Mouse (Mus musculus): Measurements from ENCODE around the gene Eva1c. TPM values are rescaled to one million over a fixed set of nuclear protein-coding genes. Genes with fewer than 3 reads are reported as not detected.
A peak's percentile ranks its signal among the peaks of the same experiment; 100 is the strongest.

The Eva1c gene
- polyA plus RNA-seq, 1 experiment from 2014 or later: 0.70 TPM

- no peak overlapping the region for H3K27ac ChIP-seq
- no peak overlapping the region for H3K9ac ChIP-seq
- H3K27me3 ChIP-seq (replicated peaks): no peaks in the 10 kb centered on the region
- no peak overlapping the region for H3K4me2 ChIP-seq (replicated peaks)
- no peaks in the 10 kb centered on the region for H3K9me3 ChIP-seq
- no peaks in the 10 kb centered on the region for H3K4me1 ChIP-seq (replicated peaks)
- no peak overlapping the region for H3K4me3 ChIP-seq (replicated peaks)
- no peak for ATAC-seq
- 42% methylated on average over 5 of the region's 5 CpGs for WGBS
- no peaks in the 10 kb centered on the region for H3K36me3 ChIP-seq
These were observed 76.8 kb downstream of the Eva1c start for GRCm38 (mm10) chr16:90903300-90903699.

GRCm38 (mm10) chr16:90907250-90907649 lies 80.7 kb downstream of the Eva1c start:
- H3K4me1 ChIP-seq (replicated peaks): no peaks in the 10 kb centered on the region
- no peaks in the 10 kb centered on the region for H3K27me3 ChIP-seq (replicated peaks)
- no peak overlapping the region for H3K9ac ChIP-seq
- no peak for ATAC-seq
- WGBS: 64% methylated on average over 7 of the region's 7 CpGs
- no peak overlapping the region for H3K4me3 ChIP-seq (replicated peaks)
- no peak overlapping the region for H3K27ac ChIP-seq
- no peaks in the 10 kb centered on the region for H3K9me3 ChIP-seq
- H3K4me2 ChIP-seq (replicated peaks): no peak overlapping the region
- no peaks in the 10 kb centered on the region for H3K36me3 ChIP-seq

DNA sequence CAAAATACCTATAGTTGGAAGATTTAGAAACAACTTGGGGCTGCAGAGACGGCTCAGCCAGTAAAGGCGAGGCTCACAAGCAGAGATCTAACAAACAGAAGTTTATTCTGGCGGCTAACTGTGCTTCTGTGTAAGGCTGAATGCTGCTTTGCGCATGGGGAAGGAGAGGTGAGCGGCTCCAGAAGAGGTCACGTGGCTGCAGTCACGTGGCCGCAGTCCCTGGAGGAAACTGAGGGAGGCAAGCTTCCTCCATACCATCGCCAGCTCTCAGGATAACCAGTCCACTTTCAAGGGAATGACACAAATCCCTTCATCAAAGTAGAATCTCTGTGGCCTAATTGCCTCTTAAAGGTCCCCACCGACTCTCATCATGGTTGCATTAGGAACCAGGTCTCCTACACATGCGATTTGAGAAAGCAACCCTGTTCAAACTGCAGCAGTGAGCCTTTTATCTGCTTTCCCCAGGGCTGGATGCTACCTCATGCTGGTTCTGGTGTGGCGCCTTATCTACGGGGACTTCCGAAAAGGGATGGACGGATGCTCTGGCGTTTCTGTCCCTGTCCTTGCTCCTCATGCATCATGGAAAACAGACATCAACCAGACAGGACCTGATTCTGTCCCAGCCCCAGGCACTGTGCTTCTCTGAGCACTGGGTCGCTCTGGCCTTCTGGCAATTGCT lies 84.5 kb downstream of the Eva1c start:
- no peak overlapping the region for H3K27ac ChIP-seq
- 80% methylated on average over 17 of the region's 17 CpGs for WGBS
- no peaks in the 10 kb centered on the region for H3K36me3 ChIP-seq
- H3K4me3 ChIP-seq (replicated peaks): no peak overlapping the region
- H3K4me2 ChIP-seq (replicated peaks): no peak overlapping the region
- ATAC-seq: no peak
- H3K4me1 ChIP-seq (replicated peaks): no peaks in the 10 kb centered on the region
- H3K27me3 ChIP-seq (replicated peaks): no peaks in the 10 kb centered on the region
- no peaks in the 10 kb centered on the region for H3K9me3 ChIP-seq
- no peak overlapping the region for H3K9ac ChIP-seq

DNA sequence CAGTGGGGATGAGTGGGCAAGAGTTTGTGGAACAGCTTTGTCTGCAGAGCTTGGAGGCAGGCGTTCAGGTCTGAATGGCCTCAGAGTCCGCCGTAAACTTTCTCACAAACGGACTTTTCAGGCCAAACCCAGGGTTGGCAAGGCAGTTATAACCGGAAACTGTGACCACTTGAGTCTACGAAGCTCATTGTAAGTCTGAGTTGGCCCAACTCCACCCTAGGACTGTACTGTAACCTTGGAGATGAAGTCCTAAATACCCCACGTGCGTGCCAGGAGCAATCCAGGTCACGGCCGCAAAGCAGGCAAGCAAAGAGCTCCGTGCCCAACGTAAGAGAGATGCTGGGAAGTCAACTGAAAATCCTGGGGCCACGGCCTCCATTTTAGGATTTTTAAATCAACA lies 85.2 kb downstream of the Eva1c start:
- H3K4me2 ChIP-seq (replicated peaks): no peak overlapping the region
- no peak overlapping the region for H3K27ac ChIP-seq
- WGBS: 88% methylated on average over 13 of the region's 13 CpGs
- no peak for ATAC-seq
- H3K9me3 ChIP-seq: no peaks in the 10 kb centered on the region
- H3K27me3 ChIP-seq (replicated peaks): no peaks in the 10 kb centered on the region
- H3K9ac ChIP-seq: no peak overlapping the region
- H3K4me3 ChIP-seq (replicated peaks): no peak overlapping the region
- H3K4me1 ChIP-seq (replicated peaks): no peaks in the 10 kb centered on the region
- no peaks in the 10 kb centered on the region for H3K36me3 ChIP-seq

DNA sequence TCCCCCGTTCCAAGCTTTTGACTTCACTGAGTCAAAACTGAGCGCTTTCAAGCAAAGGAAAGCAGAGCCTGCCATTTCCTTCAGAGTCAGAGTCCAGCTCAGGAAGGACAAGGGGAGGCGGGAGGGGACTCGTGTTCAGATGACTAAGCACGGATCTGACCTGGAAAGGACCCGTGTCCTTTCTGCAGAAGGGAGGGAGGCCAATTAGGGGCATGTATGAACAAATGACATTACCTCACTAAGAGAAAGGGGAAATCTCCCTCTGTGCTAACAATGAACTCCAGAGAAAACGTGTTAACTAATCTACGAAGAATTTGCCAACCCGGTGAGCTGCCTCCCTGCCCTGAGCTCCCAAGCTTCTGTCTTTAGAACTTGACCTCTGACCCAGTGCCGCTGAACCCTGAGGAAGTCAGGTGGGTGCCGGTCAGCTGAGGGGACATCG lies 89.5 kb downstream of the Eva1c start:
- Histone ChIP-seq H3K36me3 (no peaks in the 10 kb centered on the region), H3K9ac (no peak overlapping the region), H3K4me1 (replicated peaks) (no peaks in the 10 kb centered on the region), H3K4me2 (replicated peaks) (peak overlapping the region; percentile 11), H3K27ac (no peak overlapping the region), H3K27me3 (replicated peaks) (no peaks in the 10 kb centered on the region), H3K9me3 (no peaks in the 10 kb centered on the region), H3K4me3 (replicated peaks) (no peak overlapping the region)
- 34% methylated on average over 12 of the region's 12 CpGs for WGBS
- ATAC-seq: peak; percentile 71

- no peaks in the 10 kb centered on the region for H3K4me1 ChIP-seq (replicated peaks)
- no peaks in the 10 kb centered on the region for H3K9me3 ChIP-seq
- H3K9ac ChIP-seq: no peak overlapping the region
- no peak overlapping the region for H3K27ac ChIP-seq
- H3K27me3 ChIP-seq (replicated peaks): no peaks in the 10 kb centered on the region
- 84% methylated on average over 8 of the region's 8 CpGs for WGBS
- no peak for ATAC-seq
- H3K4me3 ChIP-seq (replicated peaks): no peak overlapping the region
- no peak overlapping the region for H3K4me2 ChIP-seq (replicated peaks)
- H3K36me3 ChIP-seq: no peaks in the 10 kb centered on the region
These were observed 90.6 kb downstream of the Eva1c start for GRCm38 (mm10) chr16:90917156-90917555.

GRCm38 (mm10) chr16:90921471-90922159 lies 95.1 kb downstream of the Eva1c start:
- 47% methylated on average over 10 of the region's 10 CpGs for WGBS
- no peaks in the 10 kb centered on the region for H3K27me3 ChIP-seq (replicated peaks)
- ATAC-seq: no peak

DNA sequence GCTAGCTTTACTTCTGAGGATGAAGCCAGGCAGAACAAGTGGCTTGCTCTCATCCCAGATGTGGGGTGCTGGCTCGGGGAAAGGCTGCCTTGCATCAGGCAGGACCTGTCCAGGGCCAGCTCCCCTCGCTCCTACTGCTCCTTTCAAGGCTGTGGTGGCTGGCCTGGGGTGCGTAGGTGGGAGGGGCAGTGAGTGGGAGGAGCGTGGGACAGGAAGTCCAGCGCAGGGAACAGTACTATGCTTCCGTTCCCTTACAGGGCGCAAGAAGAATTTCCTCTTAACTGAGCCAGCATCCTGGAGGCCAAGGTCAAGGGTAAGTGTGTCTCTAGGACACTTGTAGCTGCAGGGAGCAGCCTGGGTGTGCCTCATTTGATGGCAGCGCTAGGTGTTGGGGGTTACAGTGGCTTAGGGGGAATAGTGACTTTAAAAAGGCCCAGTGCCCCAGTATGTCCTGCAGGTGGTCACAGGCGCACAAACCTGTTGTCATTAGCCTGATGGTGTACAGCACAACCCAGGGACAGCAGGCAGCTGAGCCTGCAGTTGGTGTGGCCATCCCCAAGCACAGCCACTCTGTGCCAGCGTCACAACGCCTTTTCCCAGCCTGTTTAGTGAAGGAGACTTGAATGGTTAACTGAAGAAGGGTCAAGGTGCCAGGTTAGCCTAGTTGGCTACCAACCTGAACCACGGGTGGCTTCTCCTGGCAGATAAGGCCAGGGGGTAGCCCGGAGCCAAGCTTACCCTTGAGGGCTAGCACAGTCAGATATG lies 98.3 kb downstream of the Eva1c start:
- Histone ChIP-seq H3K9me3 (no peaks in the 10 kb centered on the region), H3K4me2 (replicated peaks) (no peak overlapping the region), H3K4me3 (replicated peaks) (no peak overlapping the region), H3K4me1 (replicated peaks) (no peaks in the 10 kb centered on the region), H3K27ac (no peak overlapping the region), H3K36me3 (no peaks in the 10 kb centered on the region; the same call in 1 of the 2 replicates), H3K27me3 (replicated peaks) (no peaks in the 10 kb centered on the region), H3K9ac (no peak overlapping the region)
- ATAC-seq: peak; percentile 40
- WGBS: 82% methylated on average over 13 of the region's 13 CpGs

More at GRCm38 (mm10) chr16:90921471-90922159, 95.1 kb downstream of the Eva1c start:
- H3K4me1 ChIP-seq (replicated peaks): no peaks in the 10 kb centered on the region
- H3K27ac ChIP-seq: no peak overlapping the region
- H3K36me3 ChIP-seq: no peaks in the 10 kb centered on the region
- no peak overlapping the region for H3K9ac ChIP-seq
- no peak overlapping the region for H3K4me3 ChIP-seq (replicated peaks)
- no peaks in the 10 kb centered on the region for H3K9me3 ChIP-seq
- no peak overlapping the region for H3K4me2 ChIP-seq (replicated peaks)

GRCm38 (mm10) chr16:90925461-90925860 lies 98.9 kb downstream of the Eva1c start:
- 29% methylated on average over 5 of the region's 5 CpGs for WGBS
- no peaks in the 10 kb centered on the region; the same call in 1 of the 2 replicates for H3K36me3 ChIP-seq
- no peaks in the 10 kb centered on the region for H3K27me3 ChIP-seq (replicated peaks)
- H3K9me3 ChIP-seq: no peaks in the 10 kb centered on the region
- H3K27ac ChIP-seq: no peak overlapping the region
- peak; percentile 76 for ATAC-seq
- no peak overlapping the region for H3K9ac ChIP-seq
- no peaks in the 10 kb centered on the region for H3K4me1 ChIP-seq (replicated peaks)
- H3K4me3 ChIP-seq (replicated peaks): no peak overlapping the region
- H3K4me2 ChIP-seq (replicated peaks): no peak overlapping the region

DNA sequence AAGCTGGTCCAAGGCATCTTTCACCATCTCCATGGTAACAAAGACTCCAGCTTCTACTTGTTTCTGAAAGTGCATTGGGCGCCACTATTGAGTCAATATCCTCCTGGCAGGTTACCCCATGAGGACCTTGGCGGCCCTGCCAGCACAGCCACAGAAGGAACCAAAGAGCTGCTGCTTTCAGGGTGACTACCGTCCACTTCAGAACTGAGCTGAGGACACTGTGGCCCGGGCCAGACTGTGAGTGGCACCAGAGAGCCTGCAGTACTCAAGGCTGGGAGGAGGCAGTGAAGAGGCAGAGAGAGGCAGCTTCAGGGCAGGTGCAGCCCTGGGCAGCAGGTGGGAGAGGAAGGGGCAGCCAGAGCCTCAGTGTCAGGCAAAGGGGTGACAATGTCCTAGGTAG lies 100.9 kb downstream of the Eva1c start:
- Histone ChIP-seq H3K4me3 (replicated peaks) (no peak overlapping the region), H3K4me2 (replicated peaks) (no peak overlapping the region), H3K9ac (no peak overlapping the region), H3K4me1 (replicated peaks) (no peaks in the 10 kb centered on the region), H3K9me3 (no peaks in the 10 kb centered on the region), H3K27ac (no peak overlapping the region), H3K27me3 (replicated peaks) (no peaks in the 10 kb centered on the region), H3K36me3 (no peaks in the 10 kb centered on the region; the same call in 1 of the 2 replicates)
- 87% methylated on average over 4 of the region's 4 CpGs for WGBS
- ATAC-seq: no peak

DNA sequence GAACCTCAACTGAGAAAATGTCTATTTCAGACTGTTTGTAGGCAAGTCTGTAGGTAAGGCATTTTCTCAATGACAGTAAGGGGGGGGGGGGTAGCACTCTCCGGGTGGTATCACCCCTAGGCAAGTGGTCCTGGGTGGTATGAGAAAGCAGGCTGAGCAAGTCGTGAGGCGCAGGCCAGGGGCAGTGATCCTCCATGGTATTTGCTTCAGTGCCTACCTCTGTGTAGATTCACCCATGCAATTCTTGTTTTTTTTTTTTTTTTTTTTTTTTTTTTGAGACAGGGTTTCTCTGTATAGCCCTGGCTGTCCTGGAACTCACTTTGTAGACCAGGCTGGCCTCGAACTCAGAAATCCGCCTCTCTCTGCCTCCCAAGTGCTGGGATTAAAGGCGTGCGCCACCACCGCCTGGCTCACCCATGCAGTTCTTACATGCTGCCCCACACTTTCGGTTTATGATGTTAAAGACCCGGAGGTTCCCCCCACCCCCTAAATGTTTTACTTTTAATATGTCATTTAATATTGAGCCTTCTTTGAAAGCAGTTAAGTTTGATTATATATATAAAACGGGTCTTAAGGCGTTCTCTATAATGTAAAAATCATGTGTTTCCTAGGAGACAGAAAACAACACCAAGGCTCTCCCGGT lies 107.1 kb downstream of the Eva1c start:
- Histone ChIP-seq H3K4me2 (replicated peaks) (peak overlapping the region; percentile 85), H3K4me3 (replicated peaks) (peak overlapping the region; percentile 93), H3K4me1 (replicated peaks) (no peaks in the 10 kb centered on the region; the same call in 1 of the 2 replicates), H3K9me3 (no peaks in the 10 kb centered on the region), H3K36me3 (no peaks in the 10 kb centered on the region), H3K9ac (peak overlapping the region; percentile 88), H3K27me3 (replicated peaks) (no peaks in the 10 kb centered on the region), H3K27ac (peak overlapping the region; percentile 79)
- no peak for ATAC-seq
- WGBS: 24% methylated on average over 13 of the region's 13 CpGs

- 1% methylated on average over 37 of the region's 38 CpGs for WGBS
- Histone ChIP-seq H3K9ac (peak overlapping the region; percentile 88), H3K4me3 (replicated peaks) (peak overlapping the region; percentile 93)
These were observed 107.7 kb downstream of the Eva1c start for GRCm38 (mm10) chr16:90934193-90934686.

More at GRCm38 (mm10) chr16:90934193-90934686, 107.7 kb downstream of the Eva1c start:
- peak overlapping the region; percentile 79 for H3K27ac ChIP-seq
- no peaks in the 10 kb centered on the region for H3K36me3 ChIP-seq
- H3K4me1 ChIP-seq (replicated peaks): no peaks in the 10 kb centered on the region; the same call in 1 of the 2 replicates
- H3K9me3 ChIP-seq: no peaks in the 10 kb centered on the region
- peak; percentile 82 for ATAC-seq
- no peaks in the 10 kb centered on the region for H3K27me3 ChIP-seq (replicated peaks)
- H3K4me2 ChIP-seq (replicated peaks): peak overlapping the region; percentile 85

Measured in intestine, embryonic 15.5 days (tissue).